Mouse (Mus musculus) olfactory bulb, adult 2 months (tissue): ENCODE measurements at regions not wholly inside any gene's neighbourhood (a gene's known extent, or its start where the extent isn't known, plus 50 kb on each side); places are given as distances from the start of the nearest gene placed in this dataset.

Experiments
- CTCF ChIP-seq: fragments of 200-500 bp; IDR thresholded peaks from 2 replicates; pipeline ENCODE4 v1.5.1; 2012; ENCODE audit warnings: low read depth, mild to moderate bottlenecking, low read length, moderate library complexity; ENCODE audit not compliant: insufficient read depth
- POLR2A ChIP-seq: fragments of 200-500 bp; IDR thresholded peaks from 2 replicates; pipeline ENCODE4 v1.6.1; 2012; ENCODE audit warnings: mild to moderate bottlenecking, low read depth, low read length, moderate library complexity; ENCODE audit not compliant: insufficient read depth

DNA sequence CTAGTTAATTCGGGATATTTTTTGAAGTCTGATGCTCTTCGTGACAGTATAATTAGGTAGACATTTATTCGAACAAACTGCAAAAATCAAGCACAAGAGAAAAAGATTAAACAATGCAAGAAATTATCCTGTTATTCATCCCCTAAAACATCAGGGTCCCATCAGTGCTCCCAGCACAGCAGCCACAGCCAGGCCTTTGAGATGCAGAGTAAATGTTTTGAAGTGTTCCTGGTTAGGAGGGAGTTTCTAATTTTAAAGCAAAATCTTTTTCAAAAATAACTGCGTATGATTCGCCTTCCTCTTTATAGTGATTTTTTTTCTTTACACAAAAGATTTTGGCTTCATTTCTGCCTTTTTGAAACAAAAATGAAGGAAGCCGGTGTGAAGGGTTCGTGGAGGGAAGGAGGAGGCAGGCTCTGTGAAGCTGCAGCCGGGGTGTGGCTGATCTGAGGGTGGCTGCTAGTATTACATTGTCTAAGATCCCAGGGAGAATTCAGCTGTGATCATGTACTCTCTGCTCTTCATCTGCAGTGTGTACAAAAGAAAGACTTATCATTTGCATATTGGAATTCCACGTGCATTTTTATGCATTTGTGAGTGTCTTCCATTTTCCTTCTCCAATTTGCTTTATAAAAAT is 534.7 kb downstream of the Rwdd3 start:
- TF ChIP-seq CTCF (no peak), POLR2A (no peak)
